Mouse (Mus musculus) heart, adult 18-20 months (tissue): ENCODE data around the gene Mpp5. TPM values are rescaled to one million over a fixed set of nuclear protein-coding genes. Genes with fewer than 3 reads are reported as not detected.

Source experiments
- DNase-seq, 2 experiments: peaks; one replicate each; pipeline ENCODE4 v3.0.0; 2021 to 2022; ENCODE audit warnings: mixed read lengths in 1 of 2
- total RNA-seq, 2 experiments: library from RNA; stranded (reverse); gene quantifications; 2 replicates each; pipeline ENCODE4 v1.2.3; 2021

The Mpp5 gene
- total RNA-seq, 2 experiments from 2014 or later = 12.7 to 14.9 TPM

DNA sequence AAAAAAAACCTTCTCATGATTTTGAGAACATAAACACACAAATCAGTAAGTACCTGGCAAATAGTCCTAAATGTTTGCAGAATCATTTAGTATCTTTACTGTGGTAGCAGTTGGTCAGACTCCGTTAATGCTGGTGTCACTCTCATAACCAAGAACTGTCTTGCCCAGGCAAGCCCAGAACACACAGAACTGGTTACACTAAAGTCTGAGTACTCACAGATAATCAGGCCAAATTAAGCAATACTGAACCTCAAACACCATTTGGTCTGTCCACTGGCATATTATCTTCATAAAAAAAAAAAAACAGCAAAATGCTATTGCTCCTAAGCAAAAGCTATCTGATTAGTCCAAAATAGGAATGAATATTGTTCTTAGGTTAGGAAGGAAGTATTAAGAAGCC lies 93.7 kb downstream of the Mpp5 start:
- DNase-seq = no peak

DNA sequence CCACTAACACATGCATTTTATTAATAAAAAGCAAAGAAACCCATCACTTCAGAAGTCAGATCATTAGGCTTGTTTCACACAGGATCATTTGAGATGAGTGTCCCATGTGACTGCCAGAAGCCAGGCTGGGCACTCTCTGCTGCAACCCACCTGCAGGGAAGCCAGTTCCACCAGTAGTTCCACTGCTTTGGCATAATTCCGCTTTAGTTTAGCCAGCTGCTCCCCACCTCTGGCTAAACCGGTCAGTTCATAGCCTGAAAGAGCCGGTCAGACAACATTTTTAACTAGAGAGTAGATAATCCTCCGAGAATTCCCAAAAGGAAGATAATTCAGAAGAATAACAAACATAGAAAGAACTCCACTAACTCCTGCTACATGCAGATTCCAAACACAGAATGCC lies 99.5 kb downstream of the Mpp5 start:
- no peak for DNase-seq

DNA sequence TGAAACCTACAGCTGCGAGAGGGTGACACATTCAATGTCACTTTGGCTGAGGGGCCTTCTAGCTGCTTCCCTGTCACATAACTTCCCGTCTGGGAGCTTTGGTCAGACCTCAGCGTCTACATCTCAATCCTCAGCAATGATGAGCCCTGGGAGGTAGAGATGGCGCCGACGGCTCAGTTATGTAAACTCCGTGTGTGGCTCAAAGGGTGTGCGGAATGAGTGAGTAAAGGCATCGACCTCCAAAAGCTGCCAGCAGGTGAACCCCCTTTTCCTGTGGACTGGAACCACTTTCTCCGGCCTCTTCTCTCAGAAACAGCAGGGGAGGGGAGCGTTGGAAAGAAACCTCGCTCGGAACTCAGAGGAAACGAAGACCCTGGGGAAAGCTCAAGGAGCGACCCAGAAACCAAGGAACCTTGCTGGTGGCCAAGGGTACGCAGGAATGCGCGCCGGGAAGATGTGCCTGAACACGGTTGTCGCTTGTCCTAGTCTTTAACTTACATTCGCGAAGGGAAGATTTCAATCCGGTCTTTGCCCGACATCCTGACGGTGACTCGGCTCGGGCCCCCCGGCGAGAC lies 112.3 kb downstream of the Mpp5 start:
- no peak for DNase-seq

- peak; percentile 98 to 99 for DNase-seq
Observed at GRCm38 (mm10) chr12:78861496-78862253, 113.0 kb downstream of the Mpp5 start, which contains the start of the genes Atp6v1d and Eif2s1. Gene Atp6v1d, minus strand, starts transcription at chr12:78861638. Gene Eif2s1, plus strand, starts transcription at chr12:78861819.

DNA sequence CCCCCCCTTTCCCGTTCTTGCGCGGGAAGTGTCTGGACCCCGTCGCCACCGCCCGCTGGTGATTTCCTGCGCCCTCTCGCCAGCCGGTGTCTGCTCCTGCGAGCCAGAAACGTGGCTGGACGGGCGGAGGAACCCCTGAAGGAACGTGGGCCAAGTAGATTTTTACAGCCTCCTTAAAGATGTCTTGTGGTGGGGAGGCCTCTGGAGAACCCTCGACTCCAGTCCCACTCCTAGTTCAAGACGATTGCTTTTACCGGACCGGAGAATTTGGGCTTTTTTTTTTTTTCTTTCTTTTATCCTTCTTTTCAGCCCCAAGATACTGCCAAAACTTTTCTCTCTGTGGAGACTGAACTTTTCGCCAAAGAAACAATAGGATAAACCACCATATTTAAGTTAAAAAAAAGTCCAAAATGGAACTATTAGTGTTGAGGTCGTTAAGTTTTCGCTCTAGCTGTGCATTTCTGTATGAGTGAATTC lies 113.6 kb downstream of the Mpp5 start:
- DNase-seq = no peak

DNA sequence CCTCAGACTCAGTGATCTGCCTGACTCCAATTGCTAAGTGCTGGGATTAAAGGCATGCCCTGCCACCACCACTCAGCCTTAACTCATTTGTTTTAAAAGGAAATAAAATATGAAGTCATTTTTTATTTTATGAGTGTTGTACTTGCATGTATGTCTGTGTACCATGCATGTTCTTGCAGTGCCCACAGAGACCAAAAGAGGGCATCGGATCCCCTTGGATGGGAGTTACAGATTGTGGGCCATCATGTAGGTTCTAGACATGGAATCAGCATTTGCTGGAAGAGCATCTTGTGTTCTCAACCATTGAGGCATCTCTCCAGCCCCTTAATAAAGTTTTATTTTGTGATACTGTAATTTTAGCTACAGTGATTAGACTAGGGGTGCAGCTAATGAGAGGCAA lies 116.7 kb downstream of the Mpp5 start:
- peak in 1 of 2 experiments; percentile 19 for DNase-seq

- DNase-seq = no peak
Observed at GRCm38 (mm10) chr12:78868115-78868514, 119.4 kb downstream of the Mpp5 start.

GRCm38 (mm10) chr12:78874581-78874980 lies 125.9 kb downstream of the Mpp5 start:
- no peak for DNase-seq

- no peak for DNase-seq
Observed at GRCm38 (mm10) chr12:78890062-78890461, 141.4 kb downstream of the Mpp5 start.

Other genes with a start within 250 kb of the Mpp5 start
- not detected for gene Fam71d, start 57.4 kb upstream of the Mpp5 start, total RNA-seq
- gene Atp6v1d, start 112.7 kb downstream of the Mpp5 start, total RNA-seq = 10 to 100 TPM; 82.5 to 86.7 TPM
- 10 to 100 TPM; 48.4 to 54.6 TPM for gene Eif2s1, start 112.9 kb downstream of the Mpp5 start, total RNA-seq
- under 1 TPM; 0.17 to 0.46 TPM for gene Plek2, start 158.1 kb downstream of the Mpp5 start, total RNA-seq